Mouse (Mus musculus): ENCODE results near the gene Zpbp. TPM values are rescaled to one million over a fixed set of nuclear protein-coding genes. Genes with fewer than 3 reads are reported as not detected.

The Zpbp gene
- polyA plus RNA-seq (2017; shearing (Covaris generic)) = 2.4 TPM

GRCm38 (mm10) chr11:11461635-11462560 lies at the start of gene Zpbp, which contains the start of gene Spata48:
Gene Zpbp, minus strand, starts transcription at chr11:11462408.
Gene Spata48, plus strand, starts transcription at chr11:11462094.

Other genes starting within 250 kb of the Zpbp start
- 1.1 TPM for gene Spata48, start 314 bp downstream of the Zpbp start, polyA plus RNA-seq (2017; shearing (Covaris generic))
- gene 4930512M02Rik, start 165.4 kb upstream of the Zpbp start, polyA plus RNA-seq (2017; shearing (Covaris generic)) = 0.55 TPM
- 108 TPM for gene Ikzf1, start 222.6 kb upstream of the Zpbp start, polyA plus RNA-seq (2017; shearing (Covaris generic))

Measured in effector memory CD4-positive, alpha-beta T cell, adult 7 months (primary cell).